Mouse (Mus musculus) pancreas, adult 10 weeks (tissue): Measurements from ENCODE around the gene Rbms2. TPM values are rescaled to one million over a fixed set of nuclear protein-coding genes. Genes with fewer than 3 reads are reported as not detected.

ENCODE experiments used
- polyA plus RNA-seq: library from polyadenylated mRNA; stranded (reverse); fragments of 350-450 nt; fragmentation: Illumina TruSeq; extraction: RNeasy Lipid Tissue Mini Kit (QIAGEN cat#74804); gene quantifications from one replicate; pipeline ENCODE4 v1.2.3, GENCODE M21; 2015; ENCODE audit warnings: low read depth, low replicate concordance; ENCODE audit not compliant: insufficient read depth

The Rbms2 gene
- polyA plus RNA-seq = 11.2 TPM

DNA sequence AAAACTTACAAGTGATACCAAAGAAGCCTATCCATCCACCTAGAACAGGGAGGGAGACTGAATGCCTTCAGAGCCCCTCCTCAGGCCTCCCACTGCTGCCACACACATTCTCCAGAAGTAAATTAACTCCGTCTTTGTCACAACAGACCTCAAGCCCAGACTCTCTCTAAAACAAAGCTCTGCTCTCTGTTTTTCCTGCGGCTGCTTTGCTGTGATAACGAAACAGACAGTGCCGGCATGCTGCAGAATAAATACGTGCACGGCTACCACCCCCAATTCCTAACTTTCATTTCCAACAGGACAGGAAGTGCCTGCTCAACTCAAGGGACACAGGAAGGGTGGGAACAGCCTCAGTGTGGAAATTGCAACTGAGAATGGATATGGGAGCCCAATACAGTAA, at the start of gene Rbms2:
Gene Rbms2 (minus strand): TSS at position 309 of the 400 bp plus-strand sequence.

DNA sequence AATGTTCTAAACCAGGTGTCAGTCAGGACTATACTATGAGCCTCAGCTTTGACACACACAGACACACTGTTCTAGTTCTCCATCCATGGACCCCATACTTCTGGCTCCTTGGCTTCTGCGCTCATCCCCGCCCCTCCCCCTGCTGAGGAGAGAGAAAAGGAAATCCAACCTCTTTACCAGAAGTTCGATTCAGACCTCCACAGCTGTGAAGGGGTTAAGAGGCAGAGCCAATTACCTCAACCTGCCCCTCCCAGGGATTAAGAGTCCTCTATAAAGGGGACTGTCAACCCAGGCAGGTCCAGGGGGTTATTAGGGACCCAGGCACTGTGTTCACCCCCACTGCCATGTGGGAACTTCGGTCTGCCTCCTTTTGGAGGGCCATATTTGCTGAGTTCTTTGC, 45.4 kb upstream of the Rbms2 start, which contains the start of gene Mip:
Gene Mip (plus strand): TSS at position 301 of the 400 bp plus-strand sequence.

DNA sequence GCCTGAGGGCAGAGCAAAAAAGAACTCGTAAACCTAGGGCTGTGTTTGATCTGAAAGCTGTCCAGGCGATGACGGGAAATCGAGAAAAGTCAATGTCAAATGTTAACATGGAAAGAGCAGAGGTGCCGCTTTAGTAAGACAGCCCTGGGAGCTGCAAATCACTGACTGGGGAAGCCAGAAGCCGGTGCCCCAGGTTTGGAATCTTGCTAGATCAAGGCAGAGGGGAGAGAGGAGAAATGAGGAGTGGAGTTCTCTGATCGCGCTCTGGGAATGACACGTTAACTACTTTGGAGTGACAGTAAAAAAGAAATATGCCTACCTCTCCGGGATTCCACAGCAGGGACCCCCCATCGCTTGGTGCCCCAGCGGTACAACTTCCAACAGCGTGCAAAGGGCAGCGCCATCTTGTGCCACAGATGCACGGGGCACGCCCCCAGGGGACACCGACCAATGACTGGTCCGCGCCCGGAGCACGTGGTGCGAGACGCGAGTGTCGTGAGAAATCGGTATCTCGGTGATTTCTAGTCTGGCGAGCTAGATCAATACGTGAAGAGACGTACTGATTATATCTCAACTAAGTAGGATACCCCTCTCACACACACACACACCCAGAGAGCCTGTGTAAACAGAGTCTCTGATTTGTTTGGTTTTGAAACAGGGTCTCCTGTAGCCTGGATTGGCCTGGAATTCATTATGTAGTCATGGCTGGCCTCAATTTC, 31.5 kb upstream of the Rbms2 start, which contains the start of gene Spryd4:
Gene Spryd4 (minus strand): TSS at position 418 of the 719 bp plus-strand sequence.

DNA sequence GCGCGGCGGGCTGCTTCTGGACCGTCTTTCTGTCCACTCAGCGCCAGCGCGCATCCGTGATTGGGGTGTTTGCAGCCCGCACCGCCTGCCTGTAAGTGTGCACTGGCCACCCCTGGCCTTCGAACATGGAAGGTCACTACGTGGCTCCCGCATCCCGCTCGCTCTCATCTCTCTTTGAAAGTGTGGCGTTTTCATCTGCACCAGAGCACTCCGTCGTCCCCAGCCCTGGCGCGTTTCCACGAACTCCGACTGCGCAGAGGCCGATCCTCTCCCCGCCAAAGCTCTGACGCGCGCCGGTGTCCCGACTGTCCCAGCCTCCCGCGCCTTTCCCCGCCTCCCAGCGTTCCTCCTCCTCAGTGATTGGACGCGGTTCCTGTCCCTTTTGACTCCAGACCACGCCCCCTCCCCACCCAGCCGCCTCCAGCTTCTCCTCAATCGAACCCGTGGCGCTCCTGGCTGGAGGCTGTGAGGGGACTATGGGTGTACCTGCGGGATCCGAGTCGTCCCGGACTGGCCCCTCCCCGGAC, 14.0 kb upstream of the Rbms2 start, which contains the start of gene Gls2:
Gene Gls2 (plus strand): TSS at position 434 of the 527 bp plus-strand sequence.

DNA sequence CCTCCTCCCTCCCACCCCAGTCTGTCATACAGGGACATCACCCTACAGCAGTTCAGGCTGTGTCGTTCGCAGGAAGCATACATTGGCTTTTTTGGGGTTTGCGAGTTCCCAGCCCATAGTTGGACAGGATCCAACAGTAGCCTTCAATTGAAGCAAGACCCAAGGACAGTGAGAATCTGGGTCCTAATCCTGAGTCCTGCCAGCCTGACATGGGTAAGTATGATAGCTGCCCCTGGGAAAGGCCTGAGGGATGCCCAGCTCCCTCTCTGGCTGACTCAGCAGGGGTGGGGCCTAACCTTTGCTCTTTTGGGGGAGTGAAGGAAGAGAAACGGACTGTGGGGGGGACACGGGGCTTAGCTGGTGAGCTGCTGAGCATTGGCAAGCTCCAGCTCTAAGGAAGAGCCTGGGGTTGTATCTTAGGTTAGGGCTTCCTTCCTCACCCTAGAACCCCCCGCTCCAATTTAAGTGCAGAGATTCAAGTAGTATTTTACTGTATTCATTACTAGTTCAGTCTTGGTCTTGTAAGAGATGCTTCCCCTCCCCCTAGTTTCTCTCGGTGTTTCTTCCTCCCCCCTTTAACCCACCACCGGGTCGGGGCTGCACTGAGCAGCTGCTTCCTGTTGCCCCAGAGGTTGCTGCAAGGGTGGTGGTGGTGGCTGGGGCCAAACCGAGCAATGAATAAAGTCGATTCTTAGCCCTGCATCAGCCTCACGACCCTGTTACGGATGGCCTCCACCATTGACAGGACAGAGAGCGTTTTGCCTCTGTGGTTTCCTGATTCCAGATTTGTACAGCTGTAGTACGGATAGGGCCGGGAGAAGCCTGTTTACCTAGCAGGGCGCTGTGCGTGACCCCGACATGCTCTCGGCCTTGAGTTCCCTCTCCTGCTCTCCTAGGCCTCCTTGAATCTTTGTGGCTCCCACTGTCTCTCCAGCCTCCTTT, 88.3 kb downstream of the Rbms2 start, which contains the start of gene Baz2a:
Gene Baz2a (plus strand): TSS at position 14 of the 942 bp plus-strand sequence.

DNA sequence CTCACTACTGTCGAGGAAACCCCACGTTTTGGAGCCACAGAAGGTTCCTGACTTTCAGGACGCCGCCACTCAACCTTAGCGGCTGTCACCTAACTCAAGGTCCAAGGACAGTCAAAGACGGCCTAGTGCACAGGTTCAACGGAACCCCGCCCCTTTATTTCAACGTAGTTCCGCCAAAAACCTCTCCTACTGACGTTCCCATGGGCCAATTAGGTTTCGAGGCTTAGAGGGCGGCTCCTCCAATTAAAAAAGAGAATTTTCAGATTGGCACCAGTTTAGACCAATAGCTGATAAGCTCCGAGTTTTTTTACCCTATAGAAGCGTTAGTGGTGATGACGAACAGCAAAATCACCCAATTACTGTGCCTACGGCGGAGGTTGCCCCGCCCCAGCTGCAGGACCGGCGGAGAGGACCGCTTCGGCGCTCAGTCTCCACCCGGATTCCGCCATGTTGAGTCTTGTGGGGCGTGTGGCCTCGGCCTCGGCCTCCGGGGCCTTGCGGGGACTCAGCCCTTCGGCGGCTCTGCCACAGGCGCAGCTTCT, 97.1 kb downstream of the Rbms2 start, which contains the start of gene Atp5b:
Gene Atp5b (plus strand): TSS at position 394 of the 542 bp plus-strand sequence.

Other genes starting within 250 kb of the Rbms2 start
- not detected for gene Hsd17b6, start 172.7 kb downstream of the Rbms2 start, polyA plus RNA-seq
- gene Prim1, start 165.1 kb downstream of the Rbms2 start, polyA plus RNA-seq = 3.3 TPM
- 222 TPM for gene Naca, start 144.7 kb downstream of the Rbms2 start, polyA plus RNA-seq
- gene Ptges3, start 121.3 kb downstream of the Rbms2 start, polyA plus RNA-seq = 30.4 TPM
- 359 TPM for gene Atp5b, start 97.0 kb downstream of the Rbms2 start, polyA plus RNA-seq
- 9.4 TPM for gene Baz2a, start 88.7 kb downstream of the Rbms2 start, polyA plus RNA-seq
- 37.5 TPM for gene Gls2, start 14.2 kb upstream of the Rbms2 start, polyA plus RNA-seq
- gene Spryd4, start 31.5 kb upstream of the Rbms2 start, polyA plus RNA-seq = 6.0 TPM
- gene Mip, start 45.5 kb upstream of the Rbms2 start, polyA plus RNA-seq = not detected
- 5.8 TPM for gene Timeless, start 51.8 kb upstream of the Rbms2 start, polyA plus RNA-seq
- not detected for gene Apon, start 73.8 kb upstream of the Rbms2 start, polyA plus RNA-seq
- gene Apof, start 88.4 kb upstream of the Rbms2 start, polyA plus RNA-seq = not detected
- gene Stat2, start 90.3 kb upstream of the Rbms2 start, polyA plus RNA-seq = 12.1 TPM
- not detected for gene Il23a, start 118.5 kb upstream of the Rbms2 start, polyA plus RNA-seq
- 14.3 TPM for gene Pan2, start 123.0 kb upstream of the Rbms2 start, polyA plus RNA-seq
- gene Cnpy2, start 142.2 kb upstream of the Rbms2 start, polyA plus RNA-seq = 55.2 TPM
- 18.2 TPM for gene Cs, start 157.4 kb upstream of the Rbms2 start, polyA plus RNA-seq
- gene Coq10a, start 188.7 kb upstream of the Rbms2 start, polyA plus RNA-seq = 21.3 TPM
- gene Ankrd52, start 196.8 kb upstream of the Rbms2 start, polyA plus RNA-seq = 5.5 TPM
- gene Slc39a5, start 220.9 kb upstream of the Rbms2 start, polyA plus RNA-seq = 127 TPM
- gene Nabp2, start 231.2 kb upstream of the Rbms2 start, polyA plus RNA-seq = 17.0 TPM
- 6.6 TPM for gene Rnf41, start 231.4 kb upstream of the Rbms2 start, polyA plus RNA-seq